Mouse (Mus musculus): Measurements from ENCODE around the gene Ccdc153. TPM values are rescaled to one million over a fixed set of nuclear protein-coding genes. Genes with fewer than 3 reads are reported as not detected.

Gene Ccdc153
- polyA plus RNA-seq, 1 experiment = not detected

DNA sequence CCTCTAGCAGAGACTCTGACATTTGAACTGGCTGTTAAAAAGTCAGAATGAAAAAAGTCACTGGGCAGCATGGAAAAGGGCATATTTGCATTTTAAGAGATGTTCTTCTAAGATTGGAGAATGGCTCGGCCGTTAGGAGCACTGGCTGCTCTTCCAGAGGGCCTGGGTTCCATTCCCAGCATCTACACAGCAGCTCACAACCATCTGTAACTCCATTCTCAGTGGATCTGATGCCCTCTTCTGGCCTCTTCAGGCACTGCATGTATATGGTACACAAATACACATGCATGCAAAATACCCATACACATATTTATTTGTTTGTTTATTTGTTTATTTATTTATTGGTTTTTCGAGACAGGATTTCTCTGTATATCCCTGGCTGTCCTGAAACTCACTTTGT is 28.6 kb downstream of the Ccdc153 start:
- 90% methylated on average over 3 of the region's 3 CpGs for WGBS
- no peak for DNase-seq (ENCODE audit: low read depth, low spot score)

DNA sequence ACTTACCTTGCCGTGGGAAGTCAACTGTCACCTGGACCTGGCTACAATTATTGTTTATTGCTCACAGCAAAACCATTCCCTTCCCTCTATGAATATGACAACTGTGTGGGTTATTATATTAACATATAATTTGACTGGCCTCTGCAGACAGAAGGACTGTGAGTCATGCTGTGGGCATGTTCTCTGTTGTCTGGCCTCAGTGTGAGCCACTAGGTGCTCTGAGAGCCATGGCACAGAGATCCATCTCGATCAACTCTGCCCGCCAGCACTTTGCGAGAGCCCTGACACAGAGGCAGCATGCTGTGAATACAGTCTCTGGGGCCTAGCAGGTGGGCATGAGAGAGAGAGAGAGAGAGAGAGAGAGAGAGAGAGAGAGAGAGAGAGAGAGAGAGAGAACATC is 29.5 kb downstream of the Ccdc153 start:
- WGBS = 63% methylated on average over 4 of the region's 4 CpGs
- DNase-seq (ENCODE audit: low read depth, low spot score) = no peak

- 58% methylated on average over 5 of the region's 5 CpGs for WGBS
- no peak for DNase-seq (ENCODE audit: low read depth, low spot score)
Measured at GRCm38 (mm10) chr9:44283183-44283582, 42.7 kb downstream of the Ccdc153 start.

DNA sequence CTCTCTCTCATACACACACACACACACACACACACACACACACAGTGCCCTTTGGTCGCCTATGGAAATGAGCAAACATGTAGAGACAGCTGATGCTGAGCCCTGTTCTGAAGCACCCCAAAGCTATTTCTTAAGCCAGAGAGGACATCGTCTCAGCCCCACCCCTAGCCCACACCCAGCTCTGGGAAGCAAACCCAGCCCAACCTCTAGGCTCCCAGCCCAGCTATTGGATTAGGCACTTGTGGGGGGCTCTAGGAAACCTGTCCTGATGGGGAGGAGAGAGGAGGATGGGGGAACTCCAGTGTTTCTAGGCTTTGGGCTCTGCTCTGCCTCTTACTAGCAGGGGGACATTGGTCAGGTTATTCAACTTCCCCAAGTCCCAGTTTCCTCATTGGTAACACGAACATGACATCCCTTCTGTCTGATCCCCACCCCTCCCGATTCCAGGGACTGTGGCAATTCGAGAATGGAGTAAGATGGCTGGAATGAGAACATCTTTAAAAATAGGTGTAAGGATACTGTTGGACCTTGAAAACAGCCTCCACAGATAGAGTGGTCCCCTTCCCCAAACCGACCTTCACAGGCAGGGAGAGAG is 45.9 kb downstream of the Ccdc153 start:
- DNase-seq (ENCODE audit: low read depth, low spot score) = no peak
- WGBS = 11% methylated on average over 6 of the region's 6 CpGs

GRCm38 (mm10) chr9:44287003-44287400 is 46.5 kb downstream of the Ccdc153 start:
- 26% methylated on average over 11 of the region's 11 CpGs for WGBS
- no peak for DNase-seq (ENCODE audit: low read depth, low spot score)

DNA sequence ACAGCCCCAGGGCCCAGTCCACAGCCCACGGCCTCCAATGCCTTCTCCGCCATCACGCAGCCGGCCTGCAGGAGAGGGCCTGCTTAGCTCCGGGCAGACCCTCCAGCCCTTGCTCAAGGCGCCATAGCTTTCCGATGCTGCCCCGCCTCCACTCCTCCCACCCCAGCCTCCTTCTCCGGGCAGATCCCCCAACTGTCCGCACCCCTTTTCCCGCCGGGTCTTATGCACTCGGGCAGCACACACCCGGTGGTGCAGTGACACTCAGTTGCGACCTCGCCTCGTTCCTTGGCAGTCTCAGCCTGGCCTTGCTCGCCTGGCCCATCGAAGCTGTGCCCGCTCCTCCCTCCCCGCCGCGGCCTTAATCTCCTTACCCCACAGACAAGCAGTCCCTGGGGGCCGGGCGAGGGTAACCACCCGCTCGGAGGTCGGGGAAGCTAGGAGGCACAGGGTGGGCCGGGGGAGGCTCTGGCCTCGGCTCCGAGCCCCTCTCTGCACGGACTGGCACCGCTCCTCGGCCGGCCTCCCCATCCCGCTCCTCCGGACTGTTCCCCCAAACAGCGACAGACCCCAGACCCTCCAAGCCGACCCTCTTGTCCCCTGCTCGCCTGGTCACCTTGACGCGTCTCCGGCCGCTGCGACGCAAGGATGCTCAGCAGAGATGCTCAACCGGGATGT is 47.1 kb downstream of the Ccdc153 start:
- DNase-seq (ENCODE audit: low read depth, low spot score) = no peak
- WGBS = 4% methylated on average over 47 of the region's 47 CpGs

- WGBS = 1% methylated on average over 38 of the region's 38 CpGs
- DNase-seq (ENCODE audit: low read depth, low spot score) = no peak
Measured at GRCm38 (mm10) chr9:44288076-44288958, 47.8 kb downstream of the Ccdc153 start, which contains the start of gene Abcg4. TSS of gene Abcg4 (minus strand) at chr9:44288615.

- 23% methylated on average over 11 of the region's 11 CpGs for WGBS
Measured at GRCm38 (mm10) chr9:44288959-44289291, 48.4 kb downstream of the Ccdc153 start.

DNA sequence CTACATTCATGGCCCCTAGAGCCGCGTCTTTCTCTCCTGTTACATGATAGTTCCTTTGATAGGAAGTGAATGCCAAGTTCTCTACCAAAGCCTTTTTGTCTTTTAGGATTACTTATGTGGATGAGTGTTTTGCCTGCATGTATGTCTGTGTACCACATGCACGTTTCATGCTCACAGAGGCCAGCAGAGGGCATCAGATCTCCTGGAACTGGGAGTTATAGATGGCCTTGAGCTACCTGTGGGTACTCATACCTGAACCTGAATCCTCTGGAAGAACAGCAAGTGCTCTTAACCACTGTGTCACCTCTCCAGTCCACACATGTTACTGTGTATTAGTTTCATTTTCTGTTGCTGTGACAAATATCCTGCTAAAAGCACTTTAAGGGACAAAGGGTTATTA is 52.0 kb downstream of the Ccdc153 start:
- WGBS = 68% methylated on average over 3 of the region's 3 CpGs
- no peak for DNase-seq (ENCODE audit: low read depth, low spot score)

More at GRCm38 (mm10) chr9:44288959-44289291, 48.4 kb downstream of the Ccdc153 start:
- DNase-seq (ENCODE audit: low read depth, low spot score) = no peak

Other genes with a start within 250 kb of the Ccdc153 start
- 32.1 and 42.2 TPM in 2 replicates for gene Thy1, start 197.3 kb upstream of the Ccdc153 start, polyA plus RNA-seq (2012; rRNA removed)
- 16.4 and 23.6 TPM in 2 replicates for gene Usp2, start 173.7 kb upstream of the Ccdc153 start, polyA plus RNA-seq (2012; rRNA removed)
- gene Mfrp, start 138.9 kb upstream of the Ccdc153 start, polyA plus RNA-seq (2012; rRNA removed) = 0.03 TPM in 1 of 2 replicates, not detected in the other
- gene C1qtnf5, start 133.4 kb upstream of the Ccdc153 start, polyA plus RNA-seq (2012; rRNA removed) = 5.6 and 6.0 TPM in 2 replicates
- not detected in 2 replicates for gene Gm49380, start 127.2 kb upstream of the Ccdc153 start, polyA plus RNA-seq (2012; rRNA removed)
- 26.0 and 26.8 TPM in 2 replicates for gene Rnf26, start 127.2 kb upstream of the Ccdc153 start, polyA plus RNA-seq (2012; rRNA removed)
- 32.1 and 37.5 TPM in 2 replicates for gene Mcam, start 106.2 kb upstream of the Ccdc153 start, polyA plus RNA-seq (2012; rRNA removed)
- 6.8 and 12.1 TPM in 2 replicates for gene Cbl, start 6.6 kb upstream of the Ccdc153 start, polyA plus RNA-seq (2012; rRNA removed)
- 30.2 and 32.2 TPM in 2 replicates for gene Pdzd3, start 10.8 kb downstream of the Ccdc153 start, polyA plus RNA-seq (2012; rRNA removed)
- 10.7 and 14.5 TPM in 2 replicates for gene Nlrx1, start 27.9 kb downstream of the Ccdc153 start, polyA plus RNA-seq (2012; rRNA removed)
- 2.1 and 2.7 TPM in 2 replicates for gene Abcg4, start 47.9 kb downstream of the Ccdc153 start, polyA plus RNA-seq (2012; rRNA removed)
- gene Hinfp, start 65.0 kb downstream of the Ccdc153 start, polyA plus RNA-seq (2012; rRNA removed) = 18.4 and 32.8 TPM in 2 replicates
- 114 and 159 TPM in 2 replicates for gene C2cd2l, start 79.6 kb downstream of the Ccdc153 start, polyA plus RNA-seq (2012; rRNA removed)
- gene Dpagt1, start 85.3 kb downstream of the Ccdc153 start, polyA plus RNA-seq (2012; rRNA removed) = 71.4 and 79.3 TPM in 2 replicates
- gene H2afx, start 94.0 kb downstream of the Ccdc153 start, polyA plus RNA-seq (2012; rRNA removed) = 149 and 167 TPM in 2 replicates
- gene Hmbs, start 103.6 kb downstream of the Ccdc153 start, polyA plus RNA-seq (2012; rRNA removed) = 51.9 and 52.9 TPM in 2 replicates
- gene Vps11, start 121.0 kb downstream of the Ccdc153 start, polyA plus RNA-seq (2012; rRNA removed) = 22.8 and 25.8 TPM in 2 replicates
- 82.2 and 92.0 TPM in 2 replicates for gene Hyou1, start 138.8 kb downstream of the Ccdc153 start, polyA plus RNA-seq (2012; rRNA removed)
- 48.9 and 60.6 TPM in 2 replicates for gene Slc37a4, start 156.2 kb downstream of the Ccdc153 start, polyA plus RNA-seq (2012; rRNA removed)
- 281 and 376 TPM in 2 replicates for gene Rps25, start 166.5 kb downstream of the Ccdc153 start, polyA plus RNA-seq (2012; rRNA removed)
- 61.2 and 67.8 TPM in 2 replicates for gene Trappc4, start 166.9 kb downstream of the Ccdc153 start, polyA plus RNA-seq (2012; rRNA removed)
- gene Ccdc84, start 177.9 kb downstream of the Ccdc153 start, polyA plus RNA-seq (2012; rRNA removed) = 18.0 and 30.4 TPM in 2 replicates
- gene Foxr1, start 200.5 kb downstream of the Ccdc153 start, polyA plus RNA-seq (2012; rRNA removed) = not detected in 2 replicates
- not detected in 2 replicates for gene Upk2, start 214.3 kb downstream of the Ccdc153 start, polyA plus RNA-seq (2012; rRNA removed)
- 10.0 and 13.4 TPM in 2 replicates for gene Bcl9l, start 242.1 kb downstream of the Ccdc153 start, polyA plus RNA-seq (2012; rRNA removed)

All from large intestine, adult 2 months (tissue).